7 mouse cellular contexts compared by ENCODE assay signal in the genomic region with DNA sequence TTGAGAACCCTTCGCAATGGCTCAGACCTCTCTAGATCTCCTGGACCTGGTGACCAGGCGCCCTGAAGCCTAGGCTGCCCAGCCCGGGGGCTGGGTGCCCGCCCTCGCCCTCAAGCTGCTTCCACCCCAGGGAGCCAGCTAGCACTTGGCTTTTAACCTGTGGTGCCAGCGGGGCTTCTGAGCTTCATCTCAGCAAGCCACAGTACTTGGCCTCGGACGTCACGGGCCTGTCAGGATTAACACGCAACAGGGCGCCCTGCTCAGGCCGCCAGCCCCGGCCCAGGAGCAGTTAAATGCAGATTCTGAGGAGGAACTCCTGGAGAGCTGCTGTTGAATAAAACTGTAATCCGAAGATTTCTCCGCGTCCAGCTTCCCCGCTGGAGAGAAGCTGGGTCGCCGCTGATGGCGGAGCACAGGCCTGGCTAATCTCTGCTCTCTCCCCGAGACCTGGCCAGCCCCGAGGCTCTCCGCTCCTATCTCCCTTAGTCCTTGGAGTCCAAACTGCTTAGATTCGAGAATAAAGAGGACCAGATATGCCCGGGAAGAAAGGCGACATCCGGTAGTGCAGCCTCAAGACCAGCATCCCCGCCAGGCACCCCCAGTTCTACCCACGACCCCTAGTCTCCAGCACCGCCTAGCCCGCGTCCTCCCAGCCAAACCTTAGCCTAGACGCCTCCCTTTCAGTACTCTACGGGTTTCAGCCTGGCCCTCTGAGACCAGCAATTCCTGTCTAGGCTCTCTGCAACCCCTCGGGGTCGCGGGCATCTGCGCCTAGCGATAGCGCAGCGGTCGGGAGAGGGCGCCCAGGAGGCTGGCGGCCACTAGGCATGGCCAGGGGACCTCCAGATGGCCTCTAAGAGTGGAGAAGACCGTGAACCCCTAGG. TPM values are rescaled to one million over a fixed set of nuclear protein-coding genes. Genes with fewer than 3 reads are reported as not detected.
DNase-seq lines count a peak whose midpoint lies in the region; ATAC-seq and TF ChIP-seq lines count a peak whose summit lies in the region.

No protein-coding gene starts in this region.

- no peaks in the 10 kb centered on the region for H3K9me3 ChIP-seq in intestine, postnatal 0 days (ENCODE audit: control insufficient read depth)
- H3K9me3 ChIP-seq in midbrain, embryonic 11.5 days (ENCODE audit: control insufficient read depth, low read length): no peaks in the 10 kb centered on the region

- DNase-seq in adrenal gland, adult 18-20 months (ENCODE audit: low spot score in 2 of 2): peak; percentile 47 to 59
- peak; percentile 79 to 83 for DNase-seq in cerebellum, adult 2 months
- peak; percentile 96 for DNase-seq in heart, adult 11 months
- peak; percentile 95 for DNase-seq in midbrain, embryonic 11.5 days (ENCODE audit: low spot score, missing footprints)
- no peak for DNase-seq in thymus, adult 2 months
- DNase-seq in spleen, postnatal 14 days (ENCODE audit: low spot score in 2 of 2): no peak

- peaks cover 14% of the 10 kb centered on the region for H3K4me1 ChIP-seq in cerebellum, adult 2 months (ENCODE audit: control insufficient read depth, insufficient read depth, low read length)
- no peaks in the 10 kb centered on the region for H3K4me1 ChIP-seq in intestine, postnatal 0 days (replicated peaks; ENCODE audit: control insufficient read depth, insufficient read depth, low read length)
- peaks cover 44% of the 10 kb centered on the region for H3K4me1 ChIP-seq in midbrain, embryonic 11.5 days (ENCODE audit: control insufficient read depth, insufficient read depth, low read length)
- H3K4me1 ChIP-seq in thymus, adult 2 months (replicated peaks; ENCODE audit: control insufficient read depth, insufficient read depth, low read length): no peaks in the 10 kb centered on the region

- peak overlapping the region; percentile 49 for H3K9ac ChIP-seq in intestine, postnatal 0 days (ENCODE audit: low read depth, low read length)
- peak overlapping the region; percentile 57 for H3K9ac ChIP-seq in midbrain, embryonic 11.5 days (ENCODE audit: low read length)

- peak overlapping the region; percentile 48 for H3K4me3 ChIP-seq in cerebellum, adult 2 months (replicated peaks; ENCODE audit: insufficient read depth, low read depth, low read length)
- peak overlapping the region; percentile 27; the same call in 1 of the 2 replicates for H3K4me3 ChIP-seq in intestine, postnatal 0 days (ENCODE audit: low read depth, low read length)
- peak overlapping the region; percentile 21 for H3K4me3 ChIP-seq in midbrain, embryonic 11.5 days (ENCODE audit: low read depth, low read length)
- H3K4me3 ChIP-seq in thymus, adult 2 months (ENCODE audit: control insufficient read depth, insufficient read depth, low read length): no peak overlapping the region

- peaks cover 7% of the 10 kb centered on the region; the same call in 1 of the 2 replicates for H3K36me3 ChIP-seq in intestine, postnatal 0 days (ENCODE audit: control insufficient read depth, insufficient read depth)
- H3K36me3 ChIP-seq in midbrain, embryonic 11.5 days (ENCODE audit: control insufficient read depth, insufficient read depth, low read length): no peaks in the 10 kb centered on the region
- H3K36me3 ChIP-seq in thymus, adult 2 months (ENCODE audit: control insufficient read depth, insufficient read depth, low read length): no peaks in the 10 kb centered on the region

- no peak for ATAC-seq in intestine, postnatal 0 days
- ATAC-seq in midbrain, embryonic 11.5 days (ENCODE audit: low FRiP score): peak; percentile 58

- H3K4me2 ChIP-seq in intestine, postnatal 0 days (replicated peaks; ENCODE audit: low read depth): peak overlapping the region; percentile 59
- peak overlapping the region; percentile 39 for H3K4me2 ChIP-seq in midbrain, embryonic 11.5 days

- no peak for TF ChIP-seq POLR2A in cerebellum, adult 2 months (IDR thresholded peaks at IDR 0.05; ENCODE audit: borderline replicate concordance, insufficient read depth, low read length)
- no peak for TF ChIP-seq POLR2A in thymus, adult 2 months (IDR thresholded peaks at IDR 0.05; ENCODE audit: control insufficient read depth, extremely low read depth, insufficient read depth, low read length, poor library complexity)

- WGBS in cerebellum, adult 2 months: 6% methylated on average over 45 of the region's 45 CpGs
- 60% methylated on average over 45 of the region's 45 CpGs for WGBS in intestine, postnatal 0 days
- WGBS in midbrain, embryonic 11.5 days: 3% methylated on average over 45 of the region's 45 CpGs
- WGBS in thymus, adult 2 months: 64% methylated on average over 45 of the region's 45 CpGs

- peak overlapping the region; percentile 73 for H3K27ac ChIP-seq in cerebellum, adult 2 months (ENCODE audit: insufficient read depth, low read length)
- H3K27ac ChIP-seq in intestine, postnatal 0 days (ENCODE audit: low read depth, low read length): peak overlapping the region; percentile 64; the same call in 1 of the 2 replicates
- no peak overlapping the region for H3K27ac ChIP-seq in midbrain, embryonic 11.5 days (ENCODE audit: low read depth, low read length)
- H3K27ac ChIP-seq in thymus, adult 2 months (ENCODE audit: control insufficient read depth, insufficient read depth, low read length): no peak overlapping the region

- TF ChIP-seq CTCF in cerebellum, adult 2 months (IDR thresholded peaks at IDR 0.05; ENCODE audit: borderline replicate concordance, insufficient read depth, low read depth, low read length): no peak; the same call in 1 of the 2 replicates
- peak; percentile 25; the same call in 1 of the 2 replicates for TF ChIP-seq CTCF in intestine, postnatal 0 days (IDR thresholded peaks at IDR 0.05; ENCODE audit: low read depth)
- TF ChIP-seq CTCF in thymus, adult 2 months (IDR thresholded peaks at IDR 0.05; ENCODE audit: borderline replicate concordance, control insufficient read depth, extremely low read depth, insufficient read depth, low read length, poor library complexity): no peak

- H3K27me3 ChIP-seq in cerebellum, adult 2 months (ENCODE audit: control insufficient read depth, insufficient read depth, low read length): no peaks in the 10 kb centered on the region
- no peaks in the 10 kb centered on the region for H3K27me3 ChIP-seq in intestine, postnatal 0 days (replicated peaks; ENCODE audit: control insufficient read depth, insufficient read depth, low read length)
- H3K27me3 ChIP-seq in midbrain, embryonic 11.5 days (ENCODE audit: control insufficient read depth, insufficient read depth, low read length): peaks cover 12% of the 10 kb centered on the region
- H3K27me3 ChIP-seq in thymus, adult 2 months (ENCODE audit: control insufficient read depth, insufficient read depth, low read length): no peaks in the 10 kb centered on the region

RNA-seq across cellular contexts. Expression of a gene that starts 11.0 kb away (rescaled TPM):
- total RNA-seq in adrenal gland, adult 18-20 months (2021): 10 to 100 TPM; 31.2 to 49.4 TPM
- polyA plus RNA-seq in cerebellum, adult 2 months (2012; rRNA removed): 45.9 and 46.3 TPM in 2 replicates
- 22.1 and 22.9 TPM in 2 replicates for polyA plus RNA-seq in intestine, postnatal 0 days (2015; fragmentation: Nextera tagmentation; extraction: Ambion mirVana)
- 39.4 and 39.6 TPM in 2 replicates for polyA plus RNA-seq in midbrain, embryonic 11.5 days (2014; fragmentation: Nextera tagmentation; extraction: Ambion mirVana)
- 4.6 and 6.6 TPM in 2 replicates for polyA plus RNA-seq in thymus, adult 2 months (2012; rRNA removed)

Comparison
In these comparisons a context has a peak if more than half of its experiments do, and no peak if none do; other contexts are left out.
1. DNase-seq: peak in adrenal gland, adult 18-20 months (2 of 2), cerebellum, adult 2 months (2 of 2), heart, adult 11 months (single experiment) and midbrain, embryonic 11.5 days (single experiment); none in thymus, adult 2 months (single experiment) and spleen, postnatal 14 days (0 of 2).
2. H3K27ac ChIP-seq: peak in cerebellum, adult 2 months (single experiment) and intestine, postnatal 0 days (single experiment); none in midbrain, embryonic 11.5 days (single experiment) and thymus, adult 2 months (single experiment).